Mouse (Mus musculus) intestine, postnatal 0 days (tissue): Measurements from ENCODE around the gene Vti1a. TPM values are rescaled to one million over a fixed set of nuclear protein-coding genes. Genes with fewer than 3 reads are reported as not detected.

Experiments
- ATAC-seq: fragments of 200-750 bp; cut with Nextera tagmentation; 2 replicates; pipeline ENCODE4 v1.8.0; 2017; ENCODE audit warnings: mild to moderate bottlenecking, moderate TSS enrichment, moderate library complexity
- H3K27ac ChIP-seq: fragments of 300-500 bp; sonication (generic); 2 replicates; pipeline ENCODE4 v1.5.1; 2014; ENCODE audit warnings: mild to moderate bottlenecking, low read depth, low read length, moderate library complexity
- H3K27me3 ChIP-seq: fragments of 300-500 bp; sonication (generic); replicated peaks from 2 replicates; pipeline ENCODE4 v1.6.1; 2014; ENCODE audit warnings: low read length, mixed read lengths; ENCODE audit not compliant: control insufficient read depth, insufficient read depth
- H3K36me3 ChIP-seq: fragments of 300-500 bp; sonication (generic); 2 replicates; pipeline ENCODE4 v1.6.1; 2014; ENCODE audit warnings: mild to moderate bottlenecking, moderate library complexity; ENCODE audit not compliant: control insufficient read depth, insufficient read depth
- H3K4me1 ChIP-seq: fragments of 300-500 bp; sonication (generic); replicated peaks from 2 replicates; pipeline ENCODE4 v1.6.1; 2014; ENCODE audit warnings: antibody characterized with exemption, low read length, mixed read lengths; ENCODE audit not compliant: control insufficient read depth, insufficient read depth
- H3K4me2 ChIP-seq: fragments of 300-500 bp; sonication (generic); replicated peaks from 2 replicates; pipeline ENCODE4 v1.6.1; 2014; ENCODE audit warnings: low read depth, mild to moderate bottlenecking, moderate library complexity
- H3K4me3 ChIP-seq: fragments of 300-500 bp; sonication (generic); 2 replicates; pipeline ENCODE4 v1.5.1; 2014; ENCODE audit warnings: low read depth, low read length
- H3K9ac ChIP-seq: fragments of 300-500 bp; sonication (generic); 2 replicates; pipeline ENCODE4 v1.6.1; 2014; ENCODE audit warnings: mild to moderate bottlenecking, low read depth, low read length
- H3K9me3 ChIP-seq: fragments of 300-500 bp; sonication (generic); 2 replicates; pipeline ENCODE4 v1.6.1; 2016; ENCODE audit warnings: mixed run types; ENCODE audit not compliant: control insufficient read depth
- CTCF ChIP-seq: sonication (generic); IDR thresholded peaks from 2 replicates; pipeline ENCODE4 v1.5.1; 2016; ENCODE audit warnings: low read depth, mild to moderate bottlenecking, control low read depth, antibody characterized with exemption, moderate library complexity
- WGBS: fragments of 180-500 bp; shearing (Covaris S2); extraction: QIAGEN DNeasy Blood & Tissue Kit; methylation state at CpG from one replicate; pipeline ENCODE4 v1.1.7; 2014; 5-methylcytosine and 5-hydroxymethylcytosine counted together
- polyA plus RNA-seq: library from polyadenylated mRNA; unstranded; fragments of >200 nt; fragmentation: Nextera tagmentation; extraction: Ambion mirVana; gene quantifications from 2 replicates; pipeline ENCODE4 v1.2.1, GENCODE M21; 2015

The Vti1a gene
- polyA plus RNA-seq, 1 experiment from 2014 or later = 21.3 TPM

GRCm38 (mm10) chr19:55642361-55642760 is 326.3 kb downstream of the Vti1a start:
- 77% methylated on average over 11 of the region's 11 CpGs for WGBS
- Histone ChIP-seq H3K4me1 (no peaks in the 10 kb centered on the region), H3K4me3 (no peak overlapping the region), H3K9ac (no peak overlapping the region), H3K9me3 (no peaks in the 10 kb centered on the region), H3K27ac (no peak overlapping the region), H3K27me3 (no peaks in the 10 kb centered on the region), H3K36me3 (no peaks in the 10 kb centered on the region), H3K4me2 (no peak overlapping the region)
- TF ChIP-seq CTCF = no peak
- ATAC-seq = no peak

GRCm38 (mm10) chr19:55643288-55643901 is 327.3 kb downstream of the Vti1a start:
- Histone ChIP-seq H3K4me2 (peak overlapping the region; percentile 70), H3K27me3 (no peaks in the 10 kb centered on the region), H3K9me3 (no peaks in the 10 kb centered on the region), H3K27ac (peak overlapping the region; percentile 41), H3K4me1 (no peaks in the 10 kb centered on the region), H3K36me3 (no peaks in the 10 kb centered on the region), H3K9ac (peak overlapping the region; percentile 43; the same call in 1 of the 2 replicates), H3K4me3 (peak overlapping the region; percentile 45)
- ATAC-seq = peak; percentile 71
- no peak for TF ChIP-seq CTCF
- WGBS = 10% methylated on average over 14 of the region's 14 CpGs

GRCm38 (mm10) chr19:55643931-55644330 is 327.8 kb downstream of the Vti1a start:
- TF ChIP-seq CTCF = no peak
- Histone ChIP-seq H3K9ac (no peak overlapping the region), H3K27ac (no peak overlapping the region), H3K4me2 (peak overlapping the region; percentile 70), H3K27me3 (no peaks in the 10 kb centered on the region), H3K36me3 (no peaks in the 10 kb centered on the region), H3K4me1 (no peaks in the 10 kb centered on the region), H3K9me3 (no peaks in the 10 kb centered on the region), H3K4me3 (peak overlapping the region; percentile 45)
- WGBS = 82% methylated on average over 13 of the region's 13 CpGs
- ATAC-seq = no peak

GRCm38 (mm10) chr19:55649363-55649762 is 333.3 kb downstream of the Vti1a start:
- Histone ChIP-seq H3K9me3 (no peaks in the 10 kb centered on the region), H3K36me3 (no peaks in the 10 kb centered on the region), H3K4me3 (no peak overlapping the region), H3K4me1 (no peaks in the 10 kb centered on the region), H3K27me3 (no peaks in the 10 kb centered on the region), H3K9ac (no peak overlapping the region), H3K4me2 (no peak overlapping the region), H3K27ac (no peak overlapping the region)
- ATAC-seq = no peak
- no peak for TF ChIP-seq CTCF
- 95% methylated on average over 10 of the region's 10 CpGs for WGBS

- Histone ChIP-seq H3K9ac (no peak overlapping the region), H3K4me1 (no peaks in the 10 kb centered on the region), H3K27me3 (no peaks in the 10 kb centered on the region), H3K27ac (no peak overlapping the region), H3K4me3 (no peak overlapping the region), H3K9me3 (no peaks in the 10 kb centered on the region), H3K4me2 (no peak overlapping the region), H3K36me3 (no peaks in the 10 kb centered on the region)
- no peak for TF ChIP-seq CTCF
- ATAC-seq = no peak
- WGBS = 52% methylated on average over 9 of the region's 9 CpGs
Measured at GRCm38 (mm10) chr19:55651017-55651416, 334.9 kb downstream of the Vti1a start.

GRCm38 (mm10) chr19:55652693-55653265 is 336.7 kb downstream of the Vti1a start:
- WGBS = 86% methylated on average over 7 of the region's 7 CpGs
- ATAC-seq = no peak
- Histone ChIP-seq H3K27ac (no peak overlapping the region), H3K4me2 (no peak overlapping the region), H3K4me1 (no peaks in the 10 kb centered on the region), H3K27me3 (no peaks in the 10 kb centered on the region), H3K36me3 (no peaks in the 10 kb centered on the region), H3K4me3 (no peak overlapping the region), H3K9me3 (no peaks in the 10 kb centered on the region), H3K9ac (no peak overlapping the region)
- TF ChIP-seq CTCF = no peak
